Mouse (Mus musculus) ovary, postnatal 10 days (tissue): ENCODE data around the gene Gm21677.
"Not testable (repeated sequence)": the region's sequence is repeated elsewhere in the genome, so short reads cannot be mapped to it uniquely, and the experiment has no call there.

Source experiments
- DNase-seq: peaks from one replicate; pipeline ENCODE4 v3.0.0; 2022; ENCODE audit warnings: low spot score

The Gm21677 gene

DNA sequence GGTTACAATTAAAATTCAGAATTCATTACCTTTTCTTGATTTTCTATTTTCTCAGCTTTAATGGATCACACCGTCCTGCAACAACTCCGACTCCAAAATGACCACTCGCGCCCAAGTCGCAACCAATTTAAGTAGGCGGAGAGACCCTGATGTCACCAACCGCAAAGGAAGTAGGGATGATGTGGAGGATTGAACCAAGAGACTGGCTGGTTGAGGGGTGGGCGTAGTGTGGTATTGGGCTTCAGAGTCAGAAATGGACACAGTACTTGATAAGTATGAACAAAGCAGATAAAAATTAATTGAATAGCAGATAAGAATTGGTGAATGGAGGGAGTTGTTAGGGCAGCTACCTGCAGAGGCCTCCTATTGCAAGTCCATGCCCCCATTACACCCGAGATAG lies at the start of gene Gm21677:
TSS of gene Gm21677 (minus strand) at position 101 of the 400 bp plus-strand sequence.
- not testable (repeated sequence) for DNase-seq

DNA sequence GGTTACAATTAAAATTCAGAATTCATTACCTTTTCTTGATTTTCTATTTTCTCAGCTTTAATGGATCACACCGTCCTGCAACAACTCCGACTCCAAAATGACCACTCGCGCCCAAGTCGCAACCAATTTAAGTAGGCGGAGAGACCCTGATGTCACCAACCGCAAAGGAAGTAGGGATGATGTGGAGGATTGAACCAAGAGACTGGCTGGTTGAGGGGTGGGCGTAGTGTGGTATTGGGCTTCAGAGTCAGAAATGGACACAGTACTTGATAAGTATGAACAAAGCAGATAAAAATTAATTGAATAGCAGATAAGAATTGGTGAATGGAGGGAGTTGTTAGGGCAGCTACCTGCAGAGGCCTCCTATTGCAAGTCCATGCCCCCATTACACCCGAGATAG lies 39.0 kb upstream of the Gm21677 start, which contains the start of gene Gm21693:
TSS of gene Gm21693 (minus strand) at position 101 of the 400 bp plus-strand sequence.
- not testable (repeated sequence) for DNase-seq

DNA sequence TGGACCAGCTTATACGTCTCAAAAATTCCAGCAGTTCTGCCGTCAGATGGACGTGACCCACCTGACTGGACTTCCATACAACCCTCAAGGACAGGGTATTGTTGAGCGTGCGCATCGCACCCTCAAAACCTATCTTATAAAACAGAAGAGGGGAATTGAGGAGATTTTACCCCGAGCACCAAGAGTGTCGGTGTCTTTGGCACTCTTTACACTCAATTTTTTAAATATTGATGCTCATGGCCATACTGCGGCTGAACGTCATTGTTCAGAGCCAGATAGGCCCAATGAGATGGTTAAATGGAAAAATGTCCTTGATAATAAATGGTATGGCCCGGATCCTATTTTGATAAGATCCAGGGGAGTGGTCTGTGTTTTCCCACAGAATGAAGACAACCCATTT lies 34.4 kb upstream of the Gm21677 start:
- not testable (repeated sequence) for DNase-seq
